Mouse (Mus musculus) megakaryocyte-erythroid progenitor cell, adult 5-6 weeks (primary cell): Measurements from ENCODE around the gene Map4k5. TPM values are rescaled to one million over a fixed set of nuclear protein-coding genes. Genes with fewer than 3 reads are reported as not detected.

Experiments
- ATAC-seq: replicated peaks from 2 replicates; pipeline ENCODE4 v1.8.0; 2016; ENCODE audit warnings: mild to moderate bottlenecking, inconsistent platforms; ENCODE audit not compliant: severe bottlenecking, poor library complexity, low FRiP score, low TSS enrichment
- total RNA-seq, 2 experiments: library from RNA; stranded (forward) in 1 of 2; stranded (reverse) in 1 of 2; fragments of 200-1000, 215-1000 nt in 1 of 2; fragments of >200 nt in 1 of 2; fragmentation: Nextera tagmentation in 1 of 2; gene quantifications; 2 replicates each; pipeline ENCODE4 v1.2.3; 2014 to 2017

The Map4k5 gene
- total RNA-seq, 2 experiments from 2014 or later = 29.2 to 33.9 TPM

DNA sequence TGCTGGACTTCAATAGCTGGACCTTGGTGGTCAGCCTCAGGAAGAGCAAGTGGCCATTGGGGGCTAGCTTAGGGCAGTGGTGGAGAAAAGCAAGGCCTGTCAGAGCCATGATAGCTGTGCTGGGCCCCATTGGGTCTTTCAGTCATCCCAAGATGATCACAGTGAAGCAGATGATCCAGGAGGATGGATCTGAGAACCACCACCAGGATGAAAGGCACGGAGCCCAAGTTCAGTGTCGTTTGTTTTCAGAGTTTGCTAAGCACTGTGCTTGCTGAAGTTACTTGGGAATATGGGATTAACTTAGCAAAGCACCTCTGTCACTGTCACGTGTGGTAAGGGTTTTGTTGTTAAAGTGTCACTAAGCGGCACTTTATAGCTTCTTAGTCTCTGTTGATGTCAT lies 92.4 kb downstream of the Map4k5 start:
- no peak for ATAC-seq

DNA sequence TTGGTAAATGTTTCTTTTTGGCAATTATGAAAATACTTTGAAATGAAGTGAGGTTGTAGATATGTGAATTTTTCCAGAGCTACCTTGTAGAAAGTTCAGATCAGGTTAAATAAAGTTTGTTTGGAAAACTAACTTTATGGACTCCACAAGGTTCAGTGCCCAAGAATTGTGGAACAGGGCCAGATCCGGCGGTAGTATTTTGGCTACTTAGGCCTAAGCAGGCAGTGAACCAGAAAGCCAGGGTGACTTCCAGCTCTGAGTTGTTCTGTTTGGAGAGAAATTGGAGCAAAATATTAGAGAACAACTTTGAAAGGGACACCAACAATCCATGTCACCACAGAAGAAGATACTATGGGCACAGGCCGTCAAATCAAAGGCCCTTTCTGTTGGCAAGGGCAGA lies 96.7 kb downstream of the Map4k5 start:
- no peak for ATAC-seq

DNA sequence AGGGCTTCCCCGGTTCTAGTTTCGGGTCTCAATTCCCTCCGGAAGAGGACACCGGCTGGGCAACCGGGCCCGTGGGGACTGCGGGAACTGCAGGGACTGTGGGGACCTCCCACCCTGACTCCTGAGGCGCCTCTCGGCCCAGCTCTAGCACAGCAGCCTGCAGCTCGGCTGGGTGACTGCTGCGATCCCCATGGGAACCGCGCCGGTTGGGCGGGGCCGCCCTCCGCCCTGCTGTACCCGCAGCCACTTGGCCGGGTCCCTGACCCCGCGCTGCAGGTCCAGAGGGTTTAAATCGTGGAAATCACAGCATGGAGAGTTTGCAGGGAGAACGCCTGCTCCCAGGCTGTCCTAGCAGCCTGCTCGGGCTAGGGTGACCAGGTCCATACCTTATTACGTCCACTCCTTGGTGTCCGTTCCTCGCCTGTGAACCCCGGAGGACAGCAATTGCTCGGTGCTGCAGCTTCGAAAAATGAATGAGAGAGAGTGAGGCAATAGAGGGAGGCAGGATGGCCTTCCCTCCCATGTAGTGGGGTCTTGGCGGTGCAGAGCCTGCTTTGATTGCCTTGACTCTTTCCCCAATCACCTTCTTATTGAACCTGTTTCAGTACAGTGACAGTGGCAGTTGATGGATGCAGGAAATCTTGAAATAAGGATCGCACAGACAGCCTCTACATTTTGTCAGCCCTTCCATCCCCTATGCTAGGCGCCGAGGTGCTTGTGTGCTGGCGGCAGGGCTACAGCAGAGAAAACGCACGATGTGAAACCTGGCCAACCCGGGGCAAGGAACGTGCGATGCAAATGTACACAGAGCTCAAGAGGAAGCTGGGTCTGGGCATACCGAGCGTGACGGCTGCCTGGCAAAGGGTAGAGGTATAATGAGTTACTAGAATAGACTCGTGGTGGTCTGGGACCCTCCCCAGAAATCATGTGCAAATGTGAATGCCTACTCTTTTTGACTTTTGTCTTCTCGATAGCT lies 102.2 kb downstream of the Map4k5 start, which contains the start of gene Cdkl1:
Cdkl1 (minus strand) TSS at position 738 of the 976 bp plus-strand sequence.
- peak; percentile 95 for ATAC-seq

DNA sequence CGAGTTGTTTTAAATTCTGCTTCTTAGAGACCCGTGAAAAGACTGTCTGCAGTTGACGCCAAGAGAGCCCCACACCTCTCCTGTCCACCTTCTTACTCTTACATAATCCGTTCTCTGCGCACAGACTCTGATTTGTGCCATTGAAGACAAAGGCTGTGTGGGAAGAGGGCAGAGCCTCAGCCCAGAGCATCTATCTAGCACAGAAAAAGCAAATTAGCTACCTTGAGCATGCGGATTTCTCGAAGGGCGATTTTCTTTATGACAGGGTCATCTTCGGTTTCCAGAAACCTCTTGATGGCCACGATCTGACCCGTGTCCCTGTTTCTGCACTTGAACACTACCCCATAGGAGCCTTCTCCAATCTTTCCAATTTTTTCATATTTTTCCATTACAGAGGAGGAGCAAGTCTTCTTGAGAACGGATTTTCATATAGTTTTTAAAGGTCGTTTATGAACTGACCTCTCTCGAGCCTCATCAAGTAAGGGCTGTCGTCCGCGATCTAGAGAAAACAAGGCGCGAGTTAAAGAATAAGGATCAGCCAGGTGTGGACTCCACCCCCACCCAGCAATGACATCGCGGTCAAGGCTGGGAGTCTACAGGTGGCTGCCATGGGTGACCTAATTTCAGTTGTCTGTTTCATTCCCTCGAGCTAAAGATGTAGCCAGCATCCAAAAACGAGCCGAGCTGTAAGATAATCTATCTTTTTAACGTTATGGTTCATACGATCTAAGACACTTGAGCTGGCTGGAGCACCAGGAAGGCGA lies 103.1 kb downstream of the Map4k5 start:
- ATAC-seq = no peak

DNA sequence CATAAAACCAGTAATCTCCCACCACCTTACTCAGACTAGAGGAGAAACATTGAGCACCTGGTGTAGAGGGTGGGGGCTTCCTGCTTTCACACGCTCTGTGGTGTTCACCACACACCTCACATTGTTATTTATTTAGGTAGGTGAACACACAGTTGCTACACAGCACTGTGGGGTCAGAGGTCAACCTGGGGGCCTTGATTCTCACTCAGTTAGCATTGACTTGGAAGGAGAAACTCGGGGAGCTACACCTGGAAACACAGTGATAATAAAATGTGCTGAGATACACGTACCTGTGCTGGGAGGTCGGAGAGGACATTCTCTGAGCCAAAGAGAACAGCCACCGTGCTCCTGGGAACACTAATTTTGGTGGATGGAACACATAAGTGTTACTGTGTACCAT lies 104.6 kb downstream of the Map4k5 start:
- ATAC-seq = no peak

DNA sequence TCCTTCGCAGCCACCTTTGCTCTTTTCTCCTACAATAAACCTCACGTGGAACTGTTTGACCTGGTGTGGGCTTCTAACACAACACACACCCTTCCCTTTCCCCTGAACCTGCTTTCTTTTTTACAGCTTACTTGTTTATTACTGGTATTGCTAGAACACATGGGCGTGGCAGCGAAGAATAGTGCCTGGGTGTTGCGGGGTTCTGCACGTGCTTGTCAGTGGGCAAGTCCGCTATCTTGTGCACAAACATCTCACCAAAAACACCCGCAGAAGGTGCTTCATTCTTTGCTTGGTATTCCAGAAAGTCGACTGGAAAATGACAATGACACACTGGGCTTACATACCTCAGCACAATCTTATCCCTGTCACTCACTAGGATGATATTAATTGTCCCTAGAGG lies 107.5 kb downstream of the Map4k5 start:
- no peak for ATAC-seq

DNA sequence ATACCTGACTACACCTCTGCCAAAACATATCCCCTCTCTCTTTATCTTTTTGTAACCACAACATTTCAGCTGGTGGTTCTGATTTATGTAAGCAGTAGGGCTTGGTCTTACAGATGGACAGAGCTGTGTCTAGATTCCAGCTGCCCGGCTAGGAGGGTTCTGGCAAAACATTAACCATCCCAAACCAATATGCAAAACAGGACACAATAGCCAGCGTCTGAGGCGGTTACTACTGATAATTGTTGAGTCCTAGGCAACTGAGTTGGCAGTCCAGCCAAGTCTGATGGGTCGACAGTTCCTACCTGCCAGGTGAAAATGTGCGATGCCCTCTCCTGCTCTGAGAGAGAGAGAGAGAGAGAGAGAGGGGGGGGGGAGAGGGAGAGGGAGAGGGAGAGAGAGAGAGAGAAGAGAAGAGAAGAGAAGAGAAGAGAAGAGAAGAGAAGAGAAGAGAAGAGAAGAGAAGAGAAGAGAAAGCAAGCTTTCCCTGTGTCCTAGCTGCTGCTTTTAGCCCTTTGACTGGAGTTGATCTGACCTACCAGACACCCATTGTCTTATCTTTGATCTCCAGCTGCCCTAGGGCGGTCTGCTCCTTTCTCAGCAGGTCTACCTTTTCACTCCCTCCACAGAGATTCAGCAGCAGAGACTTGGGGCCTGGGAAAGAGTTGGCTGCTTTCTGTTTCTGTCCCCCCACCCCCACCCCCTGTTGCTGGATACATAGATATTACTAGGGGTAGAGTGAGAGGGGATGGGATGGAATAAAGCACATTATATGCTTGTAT lies 109.6 kb downstream of the Map4k5 start:
- ATAC-seq = peak; percentile 89

DNA sequence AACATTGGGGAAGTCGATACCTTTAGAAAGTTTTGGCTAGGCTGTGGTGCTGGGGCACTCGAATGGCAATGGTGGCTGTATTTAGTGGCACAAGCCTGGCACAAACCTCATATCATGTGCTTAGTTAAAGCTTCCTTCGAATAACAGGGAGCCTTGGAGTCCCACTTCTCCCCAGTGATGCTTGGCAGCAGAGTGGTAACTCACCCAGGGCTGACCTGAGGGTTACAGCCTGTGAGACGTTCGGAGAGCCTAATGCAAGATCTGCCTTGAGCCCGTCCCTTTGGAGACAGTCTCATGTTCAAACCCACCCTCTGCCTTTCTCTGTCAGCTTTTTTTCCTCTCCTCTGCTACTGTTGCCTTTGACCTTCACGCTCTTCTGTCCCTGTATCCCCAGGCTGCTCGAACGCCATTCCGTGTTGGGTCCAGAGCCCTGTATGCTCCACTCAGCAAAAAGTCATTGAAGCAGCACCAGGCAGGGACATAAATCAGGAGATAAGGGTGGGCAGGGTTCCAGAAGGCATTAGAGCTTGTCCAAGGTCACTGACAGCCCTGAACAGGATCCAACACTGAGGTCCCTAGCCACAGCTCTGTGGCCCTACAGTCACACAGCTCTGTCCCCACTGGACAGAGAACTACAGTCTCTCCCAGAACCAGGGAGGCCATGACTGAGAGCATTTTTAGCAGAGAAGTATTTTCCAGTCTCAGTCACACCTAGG lies 110.9 kb downstream of the Map4k5 start:
- peak; percentile 31; the same call in 1 of the 2 replicates for ATAC-seq

DNA sequence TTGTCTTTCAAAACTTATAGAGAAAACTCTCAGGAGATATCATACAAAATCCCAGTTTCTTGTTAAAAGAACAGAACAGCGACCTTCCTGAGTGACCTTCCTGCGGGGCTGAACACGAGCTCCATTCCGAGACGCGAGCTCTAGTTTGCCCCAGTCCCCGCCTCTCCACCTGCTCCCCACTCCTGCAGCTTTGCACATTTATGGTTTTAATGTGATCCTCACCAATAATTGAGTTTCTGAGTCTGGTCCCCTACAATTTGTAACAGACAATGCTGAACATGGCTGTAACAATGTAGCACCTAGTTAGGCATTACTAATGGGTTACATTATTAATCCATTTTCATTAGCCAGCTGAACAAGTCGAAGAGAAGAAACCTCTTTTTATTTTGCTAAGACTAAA lies 111.5 kb downstream of the Map4k5 start:
- no peak for ATAC-seq

DNA sequence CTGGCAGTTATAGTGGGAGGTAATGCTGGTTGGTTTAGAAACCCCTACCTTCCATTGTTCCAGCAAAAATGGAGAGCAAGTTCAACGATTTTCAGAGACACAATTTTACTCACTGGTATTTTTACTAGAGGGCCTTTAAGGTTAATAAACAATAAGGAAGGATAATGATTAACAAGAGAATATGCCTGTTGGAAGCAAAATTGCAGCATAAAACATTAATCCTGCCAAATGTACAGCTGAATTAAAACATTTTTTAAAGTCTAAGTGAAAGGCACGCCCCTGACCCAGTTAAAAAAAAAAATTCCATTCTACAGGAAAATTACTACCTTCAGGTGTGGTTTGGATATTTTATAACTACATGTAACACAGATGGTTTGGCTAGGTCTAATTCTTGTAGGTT lies 115.0 kb downstream of the Map4k5 start:
- no peak for ATAC-seq

DNA sequence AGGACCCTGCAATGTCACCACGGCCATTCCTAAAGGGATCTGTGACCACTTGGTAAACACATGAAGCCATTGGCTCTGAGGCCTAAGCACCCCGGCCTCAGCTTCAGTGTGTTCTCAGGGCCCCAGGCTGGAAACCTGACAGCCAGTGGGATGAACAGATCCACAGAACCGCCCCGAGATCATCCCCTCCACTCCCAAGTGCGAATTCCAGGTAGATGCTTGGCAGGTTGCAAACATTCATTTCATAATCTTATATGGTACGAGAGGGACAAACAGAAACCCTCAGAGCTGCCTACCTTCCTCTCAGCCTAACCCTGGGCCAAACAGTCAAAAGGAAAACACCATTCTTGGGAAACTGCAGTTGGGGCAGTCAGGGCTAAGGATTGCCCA lies 115.7 kb downstream of the Map4k5 start:
- ATAC-seq = no peak

DNA sequence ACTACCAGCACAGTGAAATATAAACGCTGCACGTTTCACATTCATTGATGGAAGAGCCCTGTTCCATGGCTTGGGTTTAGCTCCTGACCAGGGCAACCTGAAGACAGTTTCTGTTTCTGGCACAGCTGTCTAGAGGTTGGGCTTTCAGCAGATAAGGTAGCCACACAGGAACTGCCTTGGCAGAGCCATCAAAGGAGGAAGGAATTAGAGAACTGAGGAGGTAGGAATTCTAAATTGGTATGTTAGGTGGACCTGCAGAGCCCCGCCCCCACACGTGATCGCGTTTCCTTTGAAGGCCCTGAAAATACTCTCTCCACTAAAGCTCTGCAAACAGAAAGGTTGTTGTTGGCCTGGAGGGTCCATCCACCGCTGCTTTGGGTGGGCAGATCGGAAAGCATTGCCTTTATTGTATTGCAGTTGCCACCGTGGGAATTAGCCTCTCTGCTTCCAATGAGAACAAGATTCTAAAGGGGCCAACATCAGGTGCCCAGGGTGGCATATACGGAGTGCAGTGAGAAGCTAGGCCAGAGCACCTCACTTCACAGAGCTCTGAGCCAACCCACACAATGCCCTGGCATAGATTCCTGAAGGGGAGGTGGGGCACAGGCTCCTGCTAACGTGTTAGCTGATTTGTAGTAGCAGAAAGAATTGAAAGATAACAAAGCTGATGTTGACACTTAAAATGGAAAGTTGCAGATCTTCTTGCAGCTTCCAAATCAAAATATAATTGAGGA lies 116.2 kb downstream of the Map4k5 start:
- peak; percentile 76 for ATAC-seq

DNA sequence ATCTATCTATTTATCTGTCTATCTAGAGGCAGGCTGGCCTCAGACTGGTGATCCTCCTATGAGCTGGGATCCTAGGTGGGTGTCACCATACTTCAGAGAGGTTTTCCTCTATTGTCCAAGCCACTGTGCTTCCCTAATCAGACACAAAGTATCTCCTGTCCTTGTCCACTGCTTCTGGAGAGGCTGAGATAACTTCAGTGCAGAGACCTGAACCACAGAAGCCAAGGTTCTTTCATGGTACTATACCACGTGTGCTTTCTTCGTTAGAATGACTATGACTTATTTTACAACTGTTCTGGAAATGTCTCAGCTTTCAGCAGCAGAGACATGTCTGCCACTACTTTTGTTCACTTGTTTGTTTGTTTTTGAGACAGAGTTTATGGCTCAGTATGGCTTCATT lies 124.2 kb downstream of the Map4k5 start:
- peak; percentile 74 for ATAC-seq

DNA sequence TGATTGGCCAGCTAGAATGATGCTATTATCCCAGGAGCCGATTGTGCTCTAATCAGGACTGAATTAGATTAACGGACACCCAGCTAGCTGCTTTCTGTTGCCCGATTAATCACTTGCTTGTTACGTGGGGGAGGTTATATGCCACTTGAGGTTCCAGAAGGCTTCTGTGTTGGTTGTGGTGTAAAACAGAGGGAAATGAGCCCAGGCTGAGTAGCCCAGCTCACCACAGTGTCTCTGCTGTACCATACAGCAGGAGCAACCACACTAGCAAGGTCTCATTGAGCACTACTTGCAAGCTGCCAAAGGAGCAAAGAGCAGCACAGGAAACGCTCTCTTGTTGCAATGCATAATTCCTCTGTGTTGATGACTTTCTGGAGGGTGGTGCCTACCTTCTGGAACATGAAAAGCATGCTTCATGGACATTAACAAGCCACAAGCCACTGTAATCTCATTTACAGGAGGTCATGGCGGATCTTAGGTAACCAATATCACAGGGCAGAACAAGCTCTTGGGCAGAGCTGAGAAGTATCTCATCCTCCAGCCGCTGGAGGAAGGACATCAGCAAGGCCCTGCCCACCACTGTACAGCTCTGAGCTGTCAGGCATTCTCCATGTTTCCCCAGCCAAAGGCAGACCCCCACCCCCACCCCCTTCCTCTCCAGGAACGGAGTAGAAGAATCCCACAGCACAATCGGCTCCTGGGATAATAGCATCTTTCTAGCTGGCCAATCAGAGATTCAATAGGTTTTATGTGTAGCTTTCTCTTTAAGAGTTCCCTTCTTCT lies 125.3 kb downstream of the Map4k5 start:
- ATAC-seq = no peak

DNA sequence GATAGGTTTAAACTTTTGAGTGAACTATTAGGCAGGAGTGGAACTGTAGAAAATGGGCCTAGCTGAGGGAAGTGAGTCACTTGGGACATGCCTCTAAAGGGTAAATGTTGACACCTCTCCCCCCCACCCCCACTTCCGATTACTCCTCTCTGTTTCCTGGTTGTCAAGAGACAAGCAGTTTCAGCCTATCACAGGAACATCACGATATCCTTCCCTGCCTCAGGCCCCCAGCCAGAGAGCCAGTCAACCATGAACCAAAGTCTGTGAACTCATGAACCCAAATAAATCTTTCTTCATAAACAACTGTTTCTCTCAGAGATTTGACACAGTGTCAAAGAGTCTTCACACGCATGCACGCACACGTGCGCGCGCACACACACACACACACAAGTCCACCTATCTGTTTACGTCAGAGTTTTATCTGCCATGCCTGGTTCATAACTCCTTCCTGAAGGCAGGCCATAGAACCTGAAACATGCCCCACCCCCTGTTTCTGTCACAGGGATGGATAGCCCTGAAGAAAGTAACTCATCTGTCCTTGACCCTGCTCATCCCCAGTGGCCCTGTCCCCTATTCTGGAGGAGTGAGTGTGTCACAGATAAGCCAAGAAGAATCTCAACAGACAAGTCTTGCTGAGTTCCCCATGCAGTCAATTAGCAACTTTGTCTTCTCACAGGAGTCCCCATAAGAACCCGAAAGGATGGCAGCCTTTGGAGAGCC lies 126.7 kb downstream of the Map4k5 start:
- 0 out of 2 replicates have a peak, but pooled peaks have one; percentile 13 for ATAC-seq

DNA sequence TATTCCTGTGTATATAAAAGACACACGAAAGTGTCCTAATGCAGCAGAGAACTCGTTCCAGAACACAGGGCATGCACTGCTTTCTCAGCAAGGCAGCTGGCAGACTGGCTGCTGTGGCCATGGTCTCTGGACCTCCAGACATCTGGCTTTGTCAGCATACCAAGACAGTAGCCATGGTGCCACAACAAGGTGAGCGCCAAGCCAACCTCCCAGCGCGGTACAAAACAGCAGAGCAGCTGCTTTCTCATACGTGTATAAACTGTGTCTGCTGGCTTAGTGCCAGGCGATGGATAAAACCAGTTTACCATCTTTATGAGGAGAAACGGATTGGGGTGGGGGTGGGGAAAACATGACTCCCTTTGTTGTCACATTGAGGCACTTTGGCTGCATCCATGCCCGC lies 127.5 kb downstream of the Map4k5 start:
- no peak for ATAC-seq

DNA sequence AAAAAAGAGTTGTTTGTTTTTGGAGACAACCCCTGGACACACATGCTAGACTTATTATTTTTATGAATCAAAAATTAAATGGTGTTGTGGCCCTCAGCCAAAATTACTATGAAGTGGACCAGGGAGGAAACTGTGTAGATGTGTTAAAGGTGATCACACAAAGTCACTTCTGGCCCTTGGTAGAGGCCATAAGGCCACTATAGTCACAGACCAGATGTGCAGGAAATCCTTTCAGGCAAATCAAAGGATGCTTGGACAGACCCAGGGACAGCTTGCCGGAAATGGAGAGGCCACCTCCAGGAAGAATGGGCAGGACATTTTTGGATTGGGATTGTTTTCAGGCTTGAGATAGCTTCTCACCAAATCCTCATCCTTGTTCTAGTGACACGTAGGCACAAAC lies 131.4 kb downstream of the Map4k5 start:
- no peak for ATAC-seq
